Mouse (Mus musculus) lung, embryonic 16.5 days (tissue): ENCODE data around the gene Arid5a. TPM values are rescaled to one million over a fixed set of nuclear protein-coding genes. Genes with fewer than 3 reads are reported as not detected.

Experiments
- ATAC-seq: fragments of 200-750 bp; cut with Nextera tagmentation; 2 replicates; pipeline ENCODE4 v1.8.0; 2017; ENCODE audit warnings: low read depth, mild to moderate bottlenecking, moderate library complexity
- H3K27ac ChIP-seq: fragments of 300-500 bp; sonication (generic); 2 replicates; pipeline ENCODE4 v1.5.1; 2014; ENCODE audit warnings: mild to moderate bottlenecking, control low read depth, low read length
- H3K27me3 ChIP-seq: fragments of 300-500 bp; sonication (generic); 2 replicates; pipeline ENCODE4 v1.6.1; 2014; ENCODE audit warnings: low read depth, low read length, mixed read lengths; ENCODE audit not compliant: control insufficient read depth, insufficient read depth
- H3K36me3 ChIP-seq: fragments of 300-500 bp; sonication (generic); 2 replicates; pipeline ENCODE4 v1.6.1; 2014; ENCODE audit warnings: low read length; ENCODE audit not compliant: control insufficient read depth, insufficient read depth
- H3K4me1 ChIP-seq: fragments of 300-500 bp; sonication (generic); replicated peaks from 2 replicates; pipeline ENCODE4 v1.6.1; 2014; ENCODE audit warnings: low read length, mixed read lengths; ENCODE audit not compliant: control insufficient read depth, insufficient read depth
- H3K4me2 ChIP-seq: fragments of 300-500 bp; sonication (generic); 2 replicates; pipeline ENCODE4 v1.6.1; 2014; ENCODE audit warnings: low read depth, low read length, control low read depth
- H3K4me3 ChIP-seq: fragments of 300-500 bp; sonication (generic); 2 replicates; pipeline ENCODE4 v1.5.1; 2014; ENCODE audit warnings: mild to moderate bottlenecking, low read length, control low read depth
- H3K9ac ChIP-seq: fragments of 300-500 bp; sonication (generic); 2 replicates; pipeline ENCODE4 v1.6.1; 2014; ENCODE audit warnings: low read length, control low read depth
- H3K9me3 ChIP-seq: fragments of 300-500 bp; sonication (generic); 2 replicates; pipeline ENCODE4 v1.6.1; 2016; ENCODE audit warnings: low read length; ENCODE audit not compliant: control insufficient read depth
- WGBS: fragments of 180-500 bp; shearing (Covaris S2); extraction: QIAGEN DNeasy Blood & Tissue Kit; methylation state at CpG from one replicate; pipeline ENCODE4 v1.1.7; 2014; 5-methylcytosine and 5-hydroxymethylcytosine counted together
- polyA plus RNA-seq: library from polyadenylated mRNA; unstranded; fragments of >200 nt; fragmentation: Nextera tagmentation; extraction: Ambion mirVana; gene quantifications from 2 replicates; pipeline ENCODE4 v1.2.1, GENCODE M21; 2015

Arid5a gene
- polyA plus RNA-seq: 9.1 and 10.9 TPM in 2 replicates

GRCm38 (mm10) chr1:36307495-36308280, at the start of gene Arid5a:
TSS of gene Arid5a (plus strand) at chr1:36307733.
- ATAC-seq: peak; percentile 91
- H3K27ac ChIP-seq: peak within 1 kb of the TSS; percentile 86
- peak within 1 kb of the TSS; percentile 76 for H3K9ac ChIP-seq
- under 1% methylated on average over 65 of the region's 65 CpGs for WGBS
- peak within 1 kb of the TSS; percentile 88 for H3K4me2 ChIP-seq
- peaks cover 22% of the 10 kb centered on the region for H3K4me1 ChIP-seq
- peak within 1 kb of the TSS; percentile 71 for H3K4me3 ChIP-seq
- peaks cover 5% of the 10 kb centered on the region; the same call in 1 of the 2 replicates for H3K27me3 ChIP-seq
- H3K9me3 ChIP-seq: no peaks in the 10 kb centered on the region
- no peaks in the 10 kb centered on the region for H3K36me3 ChIP-seq

- Histone ChIP-seq H3K9ac (no peak overlapping the region), H3K27me3 (peaks cover 3% of the 10 kb centered on the region), H3K27ac (no peak overlapping the region), H3K4me2 (no peak overlapping the region), H3K36me3 (0 out of 2 replicates have a peak, but pooled peaks cover 2% of the 10 kb centered on the region), H3K4me1 (no peaks in the 10 kb centered on the region; the same call in 1 of the 2 replicates), H3K9me3 (peaks cover 8% of the 10 kb centered on the region), H3K4me3 (no peak overlapping the region)
- 45% methylated on average over 2 of the region's 2 CpGs for WGBS
- no peak for ATAC-seq
Measured at GRCm38 (mm10) chr1:36258631-36259030, 48.9 kb upstream of the Arid5a start.

- H3K27ac ChIP-seq: no peak overlapping the region
- no peak for ATAC-seq
Measured at GRCm38 (mm10) chr1:36259281-36259680, 48.3 kb upstream of the Arid5a start.

GRCm38 (mm10) chr1:36260418-36260817, 47.1 kb upstream of the Arid5a start:
- Histone ChIP-seq H3K4me3 (no peak overlapping the region), H3K9ac (no peak overlapping the region), H3K27me3 (no peaks in the 10 kb centered on the region; the same call in 1 of the 2 replicates), H3K4me2 (no peak overlapping the region), H3K36me3 (0 out of 2 replicates have a peak, but pooled peaks cover 2% of the 10 kb centered on the region), H3K9me3 (peaks cover 8% of the 10 kb centered on the region), H3K27ac (no peak overlapping the region), H3K4me1 (0 out of 2 replicates have a peak, but pooled peaks cover 4% of the 10 kb centered on the region)
- no peak for ATAC-seq
- WGBS: 96% methylated on average over 1 of the region's 1 CpGs

More at GRCm38 (mm10) chr1:36259281-36259680, 48.3 kb upstream of the Arid5a start:
- 67% methylated on average over 2 of the region's 2 CpGs for WGBS
- H3K4me1 ChIP-seq: peaks cover 4% of the 10 kb centered on the region; the same call in 1 of the 2 replicates
- no peak overlapping the region for H3K4me2 ChIP-seq
- no peak overlapping the region for H3K9ac ChIP-seq
- peaks cover 8% of the 10 kb centered on the region for H3K9me3 ChIP-seq
- H3K36me3 ChIP-seq: 0 out of 2 replicates have a peak, but pooled peaks cover 2% of the 10 kb centered on the region
- peaks cover under 1% of the 10 kb centered on the region; the same call in 1 of the 2 replicates for H3K27me3 ChIP-seq
- H3K4me3 ChIP-seq: no peak overlapping the region

GRCm38 (mm10) chr1:36261708-36262504, 45.6 kb upstream of the Arid5a start:
- Histone ChIP-seq H3K4me1 (0 out of 2 replicates have a peak, but pooled peaks cover 4% of the 10 kb centered on the region), H3K27ac (no peak overlapping the region), H3K9ac (no peak overlapping the region), H3K36me3 (no peaks in the 10 kb centered on the region), H3K27me3 (no peaks in the 10 kb centered on the region; the same call in 1 of the 2 replicates), H3K4me2 (no peak overlapping the region), H3K4me3 (no peak overlapping the region), H3K9me3 (peaks cover 3% of the 10 kb centered on the region)
- no peak for ATAC-seq
- 77% methylated on average over 19 of the region's 19 CpGs for WGBS

- no peaks in the 10 kb centered on the region for H3K36me3 ChIP-seq
- H3K27me3 ChIP-seq: no peaks in the 10 kb centered on the region
- H3K4me3 ChIP-seq: no peak overlapping the region
- H3K9ac ChIP-seq: peak overlapping the region; percentile 27; the same call in 1 of the 2 replicates
- H3K27ac ChIP-seq: peak overlapping the region; percentile 74
- peaks cover 2% of the 10 kb centered on the region for H3K9me3 ChIP-seq
- H3K4me2 ChIP-seq: 0 out of 2 replicates have a peak overlapping the region, but pooled peaks have one; percentile 27
- peak; percentile 38; the same call in 1 of the 2 replicates for ATAC-seq
- H3K4me1 ChIP-seq: peaks cover 4% of the 10 kb centered on the region
- 43% methylated on average over 13 of the region's 13 CpGs for WGBS
Measured at GRCm38 (mm10) chr1:36263833-36264488, 43.6 kb upstream of the Arid5a start.

GRCm38 (mm10) chr1:36266293-36266692, 41.2 kb upstream of the Arid5a start:
- Histone ChIP-seq H3K4me1 (peaks cover 18% of the 10 kb centered on the region), H3K4me3 (no peak overlapping the region), H3K27ac (no peak overlapping the region), H3K9ac (no peak overlapping the region), H3K27me3 (no peaks in the 10 kb centered on the region), H3K4me2 (no peak overlapping the region), H3K9me3 (no peaks in the 10 kb centered on the region), H3K36me3 (no peaks in the 10 kb centered on the region)
- no peak for ATAC-seq
- WGBS: 79% methylated on average over 6 of the region's 6 CpGs

- WGBS: 97% methylated on average over 3 of the region's 3 CpGs
- Histone ChIP-seq H3K4me2 (no peak overlapping the region), H3K4me3 (no peak overlapping the region), H3K36me3 (no peaks in the 10 kb centered on the region), H3K9ac (no peak overlapping the region), H3K27me3 (no peaks in the 10 kb centered on the region), H3K27ac (no peak overlapping the region), H3K9me3 (no peaks in the 10 kb centered on the region), H3K4me1 (peaks cover 29% of the 10 kb centered on the region)
- no peak for ATAC-seq
Measured at GRCm38 (mm10) chr1:36267595-36267994, 39.9 kb upstream of the Arid5a start.
